Mouse (Mus musculus): ENCODE results near the gene Bzw1.
"Not testable (repeated sequence)": the region's sequence is repeated elsewhere in the genome, so short reads cannot be mapped to it uniquely, and the experiment has no call there.

Bzw1 gene

DNA sequence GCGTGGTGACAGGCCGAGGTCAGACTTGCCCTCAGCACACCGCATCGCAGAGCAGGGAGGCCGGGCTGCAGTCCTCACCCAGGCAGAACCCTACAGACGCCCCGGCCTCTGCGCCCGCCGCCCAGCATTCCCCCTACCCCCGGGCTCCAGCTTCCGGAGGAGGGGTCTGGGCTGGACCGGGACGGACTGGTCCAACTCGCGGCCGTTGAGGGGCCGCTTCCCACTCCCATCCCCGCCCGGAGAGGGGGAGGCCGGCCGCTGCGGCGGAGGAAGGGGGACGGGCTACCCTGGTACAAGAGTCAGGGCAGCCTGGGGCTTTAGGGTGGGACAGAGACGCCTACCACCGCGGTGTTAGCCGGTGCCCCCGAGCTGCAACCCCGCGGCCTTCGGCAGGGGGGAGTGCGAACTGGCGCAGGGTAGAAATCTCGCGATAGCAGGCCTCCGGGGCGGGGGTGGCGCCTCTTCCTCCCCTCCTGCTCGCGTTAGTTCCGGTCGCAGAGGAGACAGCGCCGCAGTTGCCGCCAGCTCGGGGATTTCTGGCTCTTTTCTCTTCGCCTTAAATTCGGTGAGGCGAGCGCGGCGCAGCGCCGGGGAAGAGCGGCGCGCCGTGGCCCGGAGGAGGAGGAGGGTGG lies at the start of gene Bzw1:
Gene Bzw1 (plus strand): TSS at position 247 of the 632 bp plus-strand sequence.
- peak; percentile 95 for DNase-seq (ENCODE audit: low spot score)

DNA sequence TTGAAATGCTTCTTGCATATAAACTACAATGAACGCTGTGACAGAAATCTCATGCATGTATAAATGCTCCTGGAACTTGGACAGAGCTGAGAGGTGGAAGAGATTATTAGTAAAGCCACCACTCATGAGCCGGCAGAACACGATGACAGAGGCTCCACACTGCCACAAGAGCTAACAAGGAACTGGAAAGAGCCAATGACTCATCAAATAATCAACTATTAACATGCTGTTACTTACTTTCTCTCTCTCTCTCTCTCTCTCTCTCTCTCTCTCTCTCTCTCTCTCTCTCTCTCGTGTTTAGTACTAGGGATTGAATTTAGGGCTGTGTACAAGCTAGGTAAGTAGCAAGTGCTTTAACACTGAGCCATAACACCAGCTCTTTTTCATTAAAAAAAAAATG lies 48.8 kb upstream of the Bzw1 start:
- DNase-seq (ENCODE audit: low spot score) = peak; percentile 7

DNA sequence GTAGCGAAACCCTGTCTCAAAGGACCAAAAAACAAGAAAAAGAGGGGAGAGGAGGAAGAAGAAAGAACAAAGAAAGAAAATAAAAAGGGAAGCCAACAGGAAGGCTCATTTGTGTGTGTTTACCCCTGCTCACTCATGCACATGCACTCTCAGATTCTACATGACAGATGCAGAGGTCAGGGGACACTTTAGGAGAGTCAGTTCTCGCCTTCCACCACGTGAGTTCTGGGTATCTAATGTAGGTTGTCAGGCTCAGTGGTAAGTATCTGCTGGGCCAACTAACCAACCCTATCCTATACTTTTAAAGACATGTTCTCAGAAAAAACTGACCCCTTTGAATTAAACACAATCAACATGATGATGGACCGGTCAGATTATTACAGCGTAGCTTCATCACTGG lies 48.1 kb upstream of the Bzw1 start:
- DNase-seq (ENCODE audit: low spot score) = no peak

DNA sequence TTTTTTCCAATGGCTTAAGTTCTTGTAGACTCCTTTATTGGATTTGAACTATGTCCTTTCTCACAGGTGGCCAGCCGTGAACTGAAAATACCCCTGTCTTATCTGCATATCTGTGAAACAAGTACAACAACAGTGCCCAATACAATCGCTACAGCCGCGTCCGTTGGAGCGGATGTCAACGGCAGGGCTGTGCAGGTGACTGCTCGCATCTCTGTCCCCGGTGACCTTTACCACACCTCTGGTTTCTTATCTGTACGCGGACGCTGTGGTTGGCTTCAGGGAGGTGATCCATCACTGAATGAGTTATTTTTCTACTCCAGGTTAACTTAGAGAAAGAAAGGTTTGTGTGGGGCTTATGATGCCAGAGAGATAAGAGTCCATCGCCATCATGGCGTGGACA lies 46.5 kb upstream of the Bzw1 start:
- DNase-seq (ENCODE audit: low spot score) = no peak

DNA sequence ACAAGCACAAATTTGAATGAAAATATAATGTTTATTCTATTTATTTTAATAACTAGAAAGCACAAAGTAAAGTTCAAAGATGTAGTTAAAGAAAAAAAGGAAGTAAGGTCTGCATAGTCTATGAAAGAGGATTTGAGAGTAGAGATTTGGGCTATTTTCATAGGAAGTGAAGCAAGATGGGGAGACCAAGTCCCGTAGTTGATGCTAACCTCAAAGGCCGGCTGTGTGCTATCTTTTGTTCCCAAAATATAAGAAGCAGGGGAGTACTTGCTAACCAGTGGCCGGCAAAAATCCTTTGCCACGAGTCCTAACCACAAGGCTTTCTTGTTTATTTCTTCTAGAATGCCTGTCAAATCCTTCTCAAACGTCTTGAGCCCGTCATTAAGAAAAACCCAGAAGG lies 44.0 kb upstream of the Bzw1 start:
- no peak for DNase-seq (ENCODE audit: low spot score)

DNA sequence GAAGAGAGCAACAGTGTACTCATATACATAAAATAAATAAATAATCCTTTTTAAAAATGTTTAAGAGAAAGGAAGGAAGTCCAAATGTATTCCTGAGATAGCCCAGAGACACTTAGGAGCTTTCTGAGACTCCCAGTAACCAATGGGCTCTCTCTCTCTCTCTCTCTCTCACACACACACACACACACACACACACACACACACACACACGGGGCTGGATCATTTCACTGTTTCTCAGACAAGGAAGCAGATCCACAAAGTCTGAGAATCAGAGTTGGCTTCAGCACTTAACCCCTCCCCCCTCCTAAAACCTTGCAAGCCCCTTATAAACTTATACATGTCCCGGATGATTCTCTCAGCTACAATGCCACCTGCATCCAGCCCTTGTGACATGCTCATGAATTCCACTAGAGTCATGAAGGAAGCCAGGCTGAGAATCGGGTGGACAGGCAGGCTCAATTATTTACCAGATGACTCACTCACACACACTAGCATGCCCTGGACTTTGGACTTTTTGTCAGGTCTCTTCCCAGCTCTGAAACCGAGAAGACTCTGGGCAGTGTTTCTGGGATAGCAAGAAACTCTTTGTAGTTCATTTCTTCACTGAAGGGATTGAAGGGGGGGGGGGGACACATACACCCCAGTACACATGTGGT lies 39.3 kb upstream of the Bzw1 start:
- no peak for DNase-seq (ENCODE audit: low spot score)

DNA sequence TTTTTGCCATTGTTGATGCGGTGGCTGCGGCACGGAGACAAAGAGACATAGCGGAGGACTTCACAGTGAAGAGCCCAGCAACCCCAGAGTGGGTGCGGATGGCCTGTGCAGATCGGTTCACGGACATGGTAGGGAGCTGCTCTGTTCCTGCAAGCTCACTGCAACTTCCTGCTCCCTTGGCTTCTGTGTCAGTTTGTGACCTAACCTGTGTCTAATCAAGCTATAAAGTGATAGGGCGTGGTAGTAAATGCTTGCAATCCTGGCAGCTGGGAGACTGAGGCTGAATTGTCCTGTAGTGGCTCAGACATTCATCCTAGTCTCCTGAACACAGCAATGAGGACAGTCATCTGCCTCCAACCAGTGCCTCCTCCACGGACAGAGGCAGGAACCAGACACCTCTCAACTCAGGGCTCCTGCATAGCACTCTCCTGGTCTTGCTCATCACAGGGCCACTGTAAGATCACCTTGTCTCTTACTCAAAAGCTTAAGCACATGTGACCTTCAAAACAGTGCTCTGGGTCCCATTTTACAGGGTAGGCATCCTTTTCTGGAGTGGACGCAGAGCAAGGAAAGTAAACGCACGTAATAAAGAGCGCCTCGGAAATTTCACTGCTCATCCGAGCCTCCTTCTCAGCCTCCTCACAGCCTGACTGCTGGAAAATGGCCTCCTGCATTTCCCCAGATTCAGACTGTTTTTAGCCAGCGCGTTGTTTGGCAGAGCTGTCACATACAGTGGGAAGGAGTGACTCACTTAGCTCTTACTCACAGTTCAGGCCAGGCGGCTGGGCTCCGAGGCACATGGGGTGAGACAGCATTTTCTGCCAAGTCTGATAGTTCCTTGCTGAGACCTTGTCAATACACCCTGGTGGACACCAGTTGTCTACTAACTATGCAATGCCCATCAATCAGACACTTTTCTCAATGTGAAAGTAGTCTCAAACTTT lies 33.5 kb upstream of the Bzw1 start:
- no peak for DNase-seq (ENCODE audit: low spot score)

DNA sequence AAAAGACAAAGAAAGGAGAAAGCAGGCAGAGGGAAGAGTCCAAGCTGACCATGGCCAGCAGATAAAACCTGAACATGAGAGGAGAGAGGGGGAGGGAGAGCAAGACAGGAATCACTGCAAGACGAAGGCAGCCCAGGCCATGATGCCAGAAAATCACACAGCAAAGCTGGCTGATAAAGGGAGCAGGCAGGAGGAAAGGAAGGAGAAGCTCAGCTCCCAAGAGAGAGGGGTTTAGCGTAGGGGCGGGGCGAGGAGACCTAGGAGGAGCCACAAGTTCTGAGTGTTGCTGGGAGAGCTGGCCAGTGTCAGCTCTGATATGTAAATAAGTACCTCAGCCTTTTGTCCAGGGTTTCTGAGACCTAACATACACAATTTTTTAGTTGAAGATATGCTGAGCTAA lies 30.4 kb upstream of the Bzw1 start:
- DNase-seq (ENCODE audit: low spot score) = peak; percentile 64

DNA sequence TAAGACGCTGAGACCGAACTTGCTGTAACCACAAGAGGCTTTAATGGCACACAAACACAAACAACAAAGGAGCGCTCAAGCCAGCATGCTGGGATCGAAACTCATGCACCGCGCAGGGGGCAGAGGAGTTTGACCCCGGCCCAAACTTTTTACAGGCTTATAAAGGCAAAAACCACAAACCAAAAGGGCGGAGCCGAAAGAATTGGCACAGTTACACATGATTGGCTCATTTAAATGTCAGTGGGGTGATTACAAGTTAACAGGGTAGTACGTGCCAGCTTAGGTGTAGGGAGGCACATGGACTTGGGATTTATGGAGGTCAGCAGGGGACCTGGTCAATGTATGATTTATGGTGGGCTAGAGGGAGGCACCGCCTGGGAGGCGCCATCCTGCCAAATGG lies 28.1 kb upstream of the Bzw1 start:
- no peak for DNase-seq (ENCODE audit: low spot score)

DNA sequence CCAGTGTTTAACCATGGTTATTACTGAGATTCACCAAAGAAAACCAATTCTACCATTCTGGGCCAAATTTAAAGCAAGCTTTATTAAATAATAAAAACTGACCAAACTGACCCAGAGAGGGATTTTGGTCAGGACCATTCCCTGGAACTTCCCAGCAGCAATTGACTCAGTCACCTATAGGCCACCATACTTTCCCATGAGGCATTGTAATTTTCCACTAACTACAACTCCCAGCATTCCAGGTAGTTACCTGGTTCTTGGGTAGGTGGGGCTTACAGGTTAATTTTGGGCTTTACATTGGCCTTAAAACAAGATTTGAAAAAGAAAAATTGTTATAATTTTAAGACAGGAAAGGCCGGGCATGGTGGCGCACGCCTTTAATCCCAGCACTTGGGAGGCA lies 26.9 kb upstream of the Bzw1 start:
- no peak for DNase-seq (ENCODE audit: low spot score)

DNA sequence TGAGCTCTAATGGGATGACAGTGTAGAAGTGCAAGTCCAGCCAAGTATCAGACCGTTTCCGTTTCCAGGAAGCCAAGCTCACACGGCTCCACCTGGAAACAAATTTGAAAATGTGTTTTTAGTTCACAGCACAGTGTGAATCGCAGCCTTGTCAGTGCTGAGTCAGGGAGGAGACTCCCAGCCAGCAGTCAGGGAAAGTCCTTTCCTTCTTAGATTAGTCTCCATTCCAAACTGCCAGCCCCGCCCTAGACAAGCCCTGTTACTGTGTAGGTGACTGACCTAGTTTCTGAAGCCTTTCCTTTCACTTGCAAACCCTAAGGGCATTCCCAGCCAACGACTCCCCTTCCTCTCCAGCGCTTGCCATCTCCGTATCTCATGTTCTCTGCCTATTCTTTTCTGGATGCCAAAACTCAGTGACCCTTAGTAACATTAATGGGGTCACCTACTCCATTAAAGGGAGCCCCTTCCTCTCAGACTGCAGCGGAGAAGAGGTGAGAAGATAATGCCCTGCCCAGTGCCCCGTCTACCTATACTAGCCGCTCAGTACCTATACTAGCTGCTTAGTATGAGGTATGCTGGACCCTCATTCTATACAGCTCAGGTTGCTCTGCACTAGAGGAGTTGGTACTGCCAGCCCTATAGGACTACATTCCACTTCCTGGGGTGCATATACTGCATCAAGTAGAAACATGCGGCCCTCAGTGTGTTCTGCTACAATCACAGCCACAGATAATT lies 25.8 kb upstream of the Bzw1 start:
- no peak for DNase-seq (ENCODE audit: low spot score)

DNA sequence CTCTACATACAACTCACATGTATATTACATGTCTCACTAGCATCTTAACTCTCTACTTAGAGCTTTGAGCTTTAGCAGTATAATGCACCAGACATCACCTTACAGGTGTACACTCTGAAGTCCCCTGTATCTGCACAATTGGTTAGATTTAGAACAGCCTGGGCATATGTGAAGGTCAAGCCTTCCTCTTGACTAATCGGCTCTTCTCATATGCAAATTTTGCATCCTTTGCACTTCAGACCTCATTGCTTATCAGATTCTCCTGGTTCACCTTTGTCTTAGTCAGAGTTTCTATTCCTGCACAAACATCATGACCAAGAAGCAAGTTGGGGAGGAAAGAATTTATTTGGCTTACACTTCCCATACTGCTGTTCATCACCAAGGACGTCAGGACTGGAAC lies 23.0 kb upstream of the Bzw1 start:
- no peak for DNase-seq (ENCODE audit: low spot score)

DNA sequence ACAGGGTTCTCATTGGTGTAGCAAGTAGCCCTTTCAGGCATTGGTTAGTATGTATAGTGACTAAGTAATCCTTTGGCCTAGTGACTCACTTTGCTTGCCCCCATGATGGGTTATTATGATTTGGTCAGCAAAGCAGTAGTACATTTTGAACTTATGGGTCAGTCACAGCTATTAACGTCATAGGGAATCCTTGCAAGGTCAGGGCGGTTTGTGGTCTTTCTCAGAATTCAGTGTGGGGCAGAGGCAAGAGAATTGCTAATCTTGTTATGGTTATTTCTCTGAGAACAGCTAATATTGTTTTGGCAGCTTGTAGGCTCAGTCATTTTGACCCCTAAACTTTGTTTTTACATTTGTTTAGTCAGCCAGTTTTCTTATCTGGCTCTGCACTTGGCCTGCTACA lies 18.4 kb upstream of the Bzw1 start:
- DNase-seq (ENCODE audit: low spot score) = not testable (repeated sequence)

DNA sequence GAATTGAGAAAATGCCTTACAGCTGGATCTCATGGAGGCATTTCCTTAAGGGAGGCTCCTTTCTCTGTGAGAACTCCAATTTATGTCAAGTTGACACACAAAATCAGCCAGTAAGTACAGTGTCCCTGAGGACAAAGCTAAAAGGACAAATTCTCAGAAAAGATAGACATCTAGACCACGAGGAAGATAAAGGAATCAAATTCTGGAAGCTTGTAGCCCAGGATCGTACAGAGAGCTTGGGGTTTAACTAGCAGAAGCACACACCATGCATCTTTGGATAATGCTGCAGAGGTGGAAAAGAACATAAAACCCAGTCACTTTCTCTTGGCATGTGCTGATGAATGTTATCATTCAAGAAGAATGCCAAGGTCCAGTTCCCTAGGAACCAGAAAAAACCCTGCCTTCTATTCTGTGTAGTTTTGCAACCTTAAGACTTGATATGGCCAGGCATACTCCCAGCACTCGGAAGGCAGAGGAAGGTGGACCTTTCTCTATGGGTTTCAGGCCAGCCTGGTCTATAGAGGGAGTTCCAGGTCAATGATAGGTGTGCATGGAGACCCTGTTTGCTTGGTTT lies 17.0 kb upstream of the Bzw1 start:
- DNase-seq (ENCODE audit: low spot score) = no peak

DNA sequence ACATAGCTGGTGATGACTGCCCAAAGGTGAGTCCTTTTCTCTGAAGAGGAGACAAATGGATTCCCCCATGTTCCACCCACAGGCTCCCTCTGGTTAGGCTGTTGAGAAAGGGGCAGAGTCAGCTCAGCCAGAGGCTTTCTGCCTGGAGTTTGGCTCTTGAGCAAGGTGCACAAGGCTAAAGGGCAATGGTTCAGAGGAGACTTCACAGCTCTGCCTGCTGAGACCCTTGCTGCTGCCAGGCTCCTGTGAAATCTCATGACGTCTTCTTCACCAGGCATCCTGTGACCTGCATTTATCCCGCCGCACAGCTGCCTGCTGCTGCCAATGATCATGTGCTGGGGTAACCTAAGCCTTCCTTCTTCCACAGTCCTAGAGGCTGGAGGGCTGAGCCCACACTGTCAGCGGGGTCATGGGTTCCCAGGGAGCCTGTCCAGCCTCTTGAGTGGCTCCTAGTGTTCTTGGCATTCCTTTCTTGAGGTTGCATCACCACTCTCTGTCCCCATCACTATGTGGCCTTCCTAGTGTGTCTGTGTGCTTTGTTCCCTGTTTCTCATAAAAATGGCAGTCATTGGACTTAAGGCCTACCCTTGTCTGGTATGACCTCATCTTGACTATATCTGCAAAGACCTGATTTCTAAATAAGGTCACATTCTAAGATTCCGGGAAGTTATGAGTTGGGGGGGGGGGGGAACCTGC lies 10.0 kb upstream of the Bzw1 start:
- DNase-seq (ENCODE audit: low spot score) = no peak

DNA sequence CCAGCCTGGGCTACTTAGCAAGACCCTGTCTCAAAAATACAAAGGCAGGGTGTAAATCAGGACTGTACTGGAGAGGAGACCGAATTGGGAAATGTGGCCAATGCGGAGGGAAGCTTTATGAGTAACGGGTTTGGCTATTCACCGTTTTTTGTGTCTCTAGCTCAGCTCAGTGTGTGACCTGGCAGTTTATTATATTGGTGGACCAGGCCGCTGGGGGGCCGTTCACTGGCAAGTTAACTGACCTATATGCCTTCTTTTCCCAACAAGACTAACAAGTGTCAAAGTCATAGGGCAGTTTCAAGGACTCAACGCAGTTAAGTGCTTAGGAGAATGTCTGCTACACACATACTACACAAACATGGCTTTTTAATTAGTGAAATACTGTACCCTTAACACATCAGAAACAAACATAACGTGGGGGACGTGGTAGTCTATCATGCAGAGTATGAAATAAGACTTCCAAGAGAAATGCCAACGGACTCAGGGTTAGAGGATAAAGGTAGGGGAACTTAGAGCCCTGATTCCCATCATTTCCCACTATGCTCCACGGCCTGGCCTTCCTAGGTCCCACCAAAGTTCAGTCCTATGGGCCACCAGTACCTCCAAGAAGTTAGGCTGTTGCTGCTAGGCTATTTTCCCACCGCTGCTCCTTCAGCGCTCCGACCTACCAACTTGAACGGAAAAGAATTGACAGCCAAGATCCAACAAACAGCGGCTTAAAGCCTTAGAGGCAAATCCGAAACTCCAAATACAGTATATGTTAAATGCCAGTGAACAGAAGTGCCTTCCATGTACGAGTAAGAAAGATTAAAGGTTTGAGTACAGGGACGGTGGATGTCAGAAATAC lies 1.1 kb upstream of the Bzw1 start:
- no peak for DNase-seq (ENCODE audit: low spot score)

DNA sequence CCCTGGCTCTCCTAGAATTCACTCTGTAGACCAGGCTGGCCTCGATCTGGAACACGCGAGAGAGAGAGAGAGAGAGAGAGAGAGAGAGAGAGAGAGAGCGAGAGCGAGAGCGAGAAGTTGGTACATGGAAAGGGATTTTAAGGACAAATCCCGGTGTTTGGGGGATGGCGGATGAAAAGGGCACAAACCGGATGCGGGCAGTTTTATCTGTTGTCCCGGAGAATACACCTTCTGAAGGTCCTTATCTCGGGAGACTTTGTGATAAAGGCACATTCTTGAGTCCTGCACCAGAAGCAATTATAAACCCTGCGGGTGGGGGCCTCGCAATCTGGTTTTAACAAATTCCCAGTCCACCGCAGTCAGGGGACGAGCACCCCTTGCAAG lies 438 bp upstream of the Bzw1 start:
- DNase-seq (ENCODE audit: low spot score) = no peak

DNA sequence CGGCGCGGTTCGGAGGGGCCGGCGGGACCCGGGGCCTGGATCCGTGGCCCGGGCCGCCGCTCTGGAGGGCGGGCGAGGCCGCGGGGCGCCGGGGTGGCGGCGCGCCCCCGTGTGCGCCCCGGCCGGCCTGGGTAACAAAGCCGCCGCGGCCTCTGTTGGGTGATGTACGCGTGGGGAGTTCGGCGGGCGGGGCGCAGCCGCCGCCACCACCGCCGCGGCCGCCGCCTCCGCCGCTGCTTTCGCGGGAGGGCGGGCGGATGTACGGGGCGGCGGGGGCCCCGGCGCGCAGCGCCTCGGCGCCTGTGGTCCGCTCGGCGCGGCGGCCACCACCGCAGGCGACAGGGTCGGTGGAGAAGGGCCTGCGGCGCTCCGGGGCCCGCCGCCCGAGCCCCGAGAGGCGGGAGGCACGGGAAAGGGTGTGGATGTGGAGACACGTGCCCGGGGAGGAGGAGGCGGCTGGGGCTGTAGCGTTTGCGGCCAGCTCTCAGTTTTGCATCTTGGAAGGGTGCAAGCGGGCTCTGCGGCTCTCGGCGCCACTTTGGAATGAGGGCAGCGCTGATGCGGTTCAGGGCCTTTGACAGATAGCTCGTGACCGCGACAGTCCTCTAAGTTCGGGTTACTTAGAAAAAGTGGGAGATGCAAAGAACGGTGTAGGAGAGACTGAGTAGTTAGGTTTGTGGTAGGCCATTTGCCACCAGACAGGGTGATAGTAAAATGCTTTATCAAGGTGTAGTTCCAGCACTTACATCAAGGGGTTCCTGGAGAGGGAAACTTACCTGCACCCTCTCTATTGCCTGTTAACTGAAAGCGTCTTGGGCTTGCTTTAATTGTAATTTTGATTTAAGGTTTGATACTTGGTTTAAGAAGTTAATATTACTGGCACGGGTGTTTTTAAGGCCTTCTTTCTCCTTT lies 842 bp downstream of the Bzw1 start:
- DNase-seq (ENCODE audit: low spot score) = peak; percentile 70

DNA sequence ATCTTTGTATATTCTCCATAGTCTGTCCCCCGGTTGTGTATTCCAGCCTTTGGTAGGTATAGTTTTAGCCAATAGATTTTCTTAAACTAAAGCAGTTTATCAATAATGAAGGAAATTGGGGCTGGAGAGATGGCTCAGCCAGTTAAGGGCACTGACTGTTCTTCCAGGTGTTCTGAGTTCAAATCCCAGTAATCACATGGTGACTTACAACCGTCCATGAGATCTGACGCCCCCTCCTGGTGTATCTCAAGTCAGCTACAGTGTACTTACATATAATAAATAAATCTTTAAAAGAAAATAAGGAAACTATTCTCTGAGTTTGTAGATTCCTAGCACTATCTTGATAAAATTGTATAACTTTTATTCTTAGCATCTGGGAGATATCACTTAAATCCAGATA lies 2.6 kb downstream of the Bzw1 start:
- no peak for DNase-seq (ENCODE audit: low spot score)
